8 mouse cellular contexts compared by ENCODE assay signal in genomic region chr2:45110757-45111411, GRCm38 (mm10). TPM values are rescaled to one million over a fixed set of nuclear protein-coding genes. Genes with fewer than 3 reads are reported as not detected.
A peak's percentile ranks its signal among the peaks of the same experiment; 100 is the strongest.
DNase-seq lines count a peak whose midpoint lies in the region; ATAC-seq and TF ChIP-seq lines count a peak whose summit lies in the region.

No protein-coding gene starts in this region.

- peak overlapping the region; percentile 83 for H3K4me3 ChIP-seq in lung, embryonic 16.5 days (ENCODE audit: low read length)
- peak overlapping the region; percentile 97 for H3K4me3 ChIP-seq in olfactory bulb, adult 2 months (ENCODE audit: insufficient read depth, low read depth, low read length)

- H3K27ac ChIP-seq in lung, embryonic 16.5 days (ENCODE audit: low read length) = peak overlapping the region; percentile 98
- peak overlapping the region; percentile 100 for H3K27ac ChIP-seq in olfactory bulb, adult 2 months (ENCODE audit: insufficient read depth, low read depth, low read length)

- H3K4me2 ChIP-seq in lung, embryonic 16.5 days (ENCODE audit: low read depth, low read length) = peak overlapping the region; percentile 76

- ATAC-seq in granulocyte monocyte progenitor cell, adult 5-6 weeks (replicated peaks; ENCODE audit: poor library complexity, severe bottlenecking) = peak; percentile 20
- no peak for ATAC-seq in lung, embryonic 16.5 days (ENCODE audit: low read depth)
- ATAC-seq in activated CD4-positive, CD25-positive, alpha-beta regulatory T cell, adult 4 months = no peak

- WGBS in lung, embryonic 16.5 days = under 1% methylated on average over 20 of the region's 20 CpGs
- 2% methylated on average over 20 of the region's 20 CpGs for WGBS in olfactory bulb, adult 2 months

- peak; percentile 31 to 44 for DNase-seq in lung, adult 18-20 months
- no peak for DNase-seq in lung, postnatal 25 days (ENCODE audit: low spot score)
- peak; percentile 90 for DNase-seq in brain, embryonic 14.5 days (ENCODE audit: low read depth)
- peak; percentile 43 for DNase-seq in kidney, adult 11 months

- H3K27me3 ChIP-seq in lung, embryonic 16.5 days (ENCODE audit: control insufficient read depth, insufficient read depth, low read depth, low read length) = peaks cover 2% of the 10 kb centered on the region

- no peaks in the 10 kb centered on the region for H3K4me1 ChIP-seq in lung, embryonic 16.5 days (replicated peaks; ENCODE audit: control insufficient read depth, insufficient read depth, low read length)
- peaks cover 2% of the 10 kb centered on the region; the same call in 1 of the 2 replicates for H3K4me1 ChIP-seq in olfactory bulb, adult 2 months (ENCODE audit: control insufficient read depth, insufficient read depth, low read length)

- TF ChIP-seq POLR2A in brain, embryonic 14.5 days (IDR thresholded peaks at IDR 0.05; ENCODE audit: borderline replicate concordance, extremely low read depth, insufficient read depth, insufficient read length, poor library complexity, severe bottlenecking) = no peak; the same call in 1 of the 2 replicates
- no peak for TF ChIP-seq POLR2A in olfactory bulb, adult 2 months (IDR thresholded peaks at IDR 0.05; ENCODE audit: insufficient read depth, low read depth, low read length)

- TF ChIP-seq CTCF in brain, embryonic 14.5 days (IDR thresholded peaks at IDR 0.05; ENCODE audit: borderline replicate concordance, extremely low read depth, insufficient read depth, insufficient read length) = no peak
- no peak for TF ChIP-seq CTCF in olfactory bulb, adult 2 months (IDR thresholded peaks at IDR 0.05; ENCODE audit: insufficient read depth, low read depth, low read length)

- H3K9me3 ChIP-seq in lung, embryonic 16.5 days (ENCODE audit: control insufficient read depth, low read length) = no peaks in the 10 kb centered on the region

- no peaks in the 10 kb centered on the region for H3K36me3 ChIP-seq in lung, embryonic 16.5 days (ENCODE audit: control insufficient read depth, insufficient read depth, low read length)

- H3K9ac ChIP-seq in lung, embryonic 16.5 days (ENCODE audit: low read length) = peak overlapping the region; percentile 96

RNA-seq across cellular contexts. Expression of gene Zeb2, which starts 6.3 kb away (rescaled TPM):
- 33.3 and 46.5 TPM in 2 replicates for polyA plus RNA-seq in brain, embryonic 14.5 days (2012; rRNA removed)
- total RNA-seq in granulocyte monocyte progenitor cell, adult 5-6 weeks (2014; fragmentation: Nextera tagmentation) = 286 and 309 TPM in 2 replicates
- total RNA-seq in granulocyte monocyte progenitor cell, adult 5-6 weeks (2017) = 167 and 168 TPM in 2 replicates
- 77.3 and 84.3 TPM in 2 replicates for polyA plus RNA-seq in lung, embryonic 16.5 days (2015; fragmentation: Nextera tagmentation; extraction: Ambion mirVana)
- polyA plus RNA-seq in olfactory bulb, adult 2 months (2012; ENCODE audit: insufficient read depth, insufficient read length, low replicate concordance, missing spikeins) = 125 and 1,127 TPM in 2 replicates
- polyA plus RNA-seq in activated CD4-positive, CD25-positive, alpha-beta regulatory T cell, adult 4 months (2017; shearing (Covaris generic)) = under 1 TPM; 0.71 to 0.83 TPM

Comparison
In these comparisons a context has a peak if more than half of its experiments do, and no peak if none do; other contexts are left out.
1. RNA of gene Zeb2, which starts 6.3 kb away (polyA plus RNA-seq): 125 to 1,127 TPM in olfactory bulb, adult 2 months, 77.3 to 84.3 TPM in lung, embryonic 16.5 days and 33.3 to 46.5 TPM in brain, embryonic 14.5 days; 0.71 to 0.83 TPM in activated CD4-positive, CD25-positive, alpha-beta regulatory T cell, adult 4 months; every median in the first group is over 10 times any median in the second.